Mouse (Mus musculus) liver, embryonic 14.5 days (tissue): Measurements from ENCODE around the gene Hacd2. TPM values are rescaled to one million over a fixed set of nuclear protein-coding genes. Genes with fewer than 3 reads are reported as not detected.

Experiments
- ATAC-seq: fragments of 200-750 bp; cut with Nextera tagmentation; 2 replicates; pipeline ENCODE4 v1.8.0; 2017; ENCODE audit warnings: moderate number of reproducible peaks, mild to moderate bottlenecking, moderate library complexity; ENCODE audit not compliant: insufficient read depth
- DNase-seq, 3 experiments: peaks; one replicate each; pipeline ENCODE4 v3.0.0-alpha.2; 2012 to 2013; ENCODE audit warnings: low read depth in 3 of 3, low spot score in 3 of 3
- H3K27ac ChIP-seq: fragments of 300-500 bp; sonication (generic); 2 replicates; pipeline ENCODE4 v1.5.1; 2014; ENCODE audit warnings: moderate library complexity, mild to moderate bottlenecking, control low read depth, inconsistent platforms
- H3K27me3 ChIP-seq: fragments of 300-500 bp; sonication (generic); 2 replicates; pipeline ENCODE4 v1.6.1; 2014; ENCODE audit warnings: mild to moderate bottlenecking, low read length, moderate library complexity; ENCODE audit not compliant: control insufficient read depth, insufficient read depth
- H3K36me3 ChIP-seq: fragments of 300-500 bp; sonication (generic); replicated peaks from 2 replicates; pipeline ENCODE4 v1.6.1; 2014; ENCODE audit warnings: low read depth; ENCODE audit not compliant: control insufficient read depth, insufficient read depth
- H3K4me1 ChIP-seq, 2 experiments: fragments of 200-500 bp in 1 of 2; fragments of 300-500 bp in 1 of 2; sonication (generic) in 1 of 2; replicated peaks; 2 replicates each; pipeline ENCODE4 v1.6.1; 2012 to 2014; ENCODE audit warnings: antibody characterized with exemption in 1 of 2, inconsistent platforms in 1 of 2, low read length in 1 of 2; ENCODE audit not compliant: control insufficient read depth in 2 of 2, insufficient read depth in 2 of 2
- H3K4me2 ChIP-seq: fragments of 300-500 bp; sonication (generic); 2 replicates; pipeline ENCODE4 v1.6.1; 2014; ENCODE audit warnings: low read depth, mild to moderate bottlenecking, control low read depth, moderate library complexity
- H3K4me3 ChIP-seq, 2 experiments: fragments of 200-500 bp in 1 of 2; fragments of 300-500 bp in 1 of 2; sonication (generic) in 1 of 2; 2 replicates each; pipeline ENCODE4 v1.5.1; 2012 to 2014; ENCODE audit warnings: low read depth in 2 of 2, low read length in 2 of 2, mild to moderate bottlenecking in 2 of 2, control low read depth in 1 of 2, inconsistent platforms in 1 of 2, moderate library complexity in 1 of 2; ENCODE audit not compliant: insufficient read depth in 1 of 2
- H3K9ac ChIP-seq: fragments of 300-500 bp; sonication (generic); replicated peaks from 2 replicates; pipeline ENCODE4 v1.6.1; 2014; ENCODE audit warnings: mild to moderate bottlenecking, control low read depth, moderate library complexity
- H3K9me3 ChIP-seq: fragments of 300-500 bp; sonication (generic); 2 replicates; pipeline ENCODE4 v1.6.1; 2016; ENCODE audit warnings: low read length, mixed read lengths; ENCODE audit not compliant: control insufficient read depth
- CTCF ChIP-seq: IDR thresholded peaks from 2 replicates; pipeline ENCODE4 v1.5.1; 2016; ENCODE audit warnings: antibody characterized with exemption, low read depth, control low read depth
- EP300 ChIP-seq: IDR thresholded peaks from 2 replicates; pipeline ENCODE4 v1.6.1; 2016; ENCODE audit warnings: antibody characterized with exemption, low read depth
- WGBS: fragments of 180-500 bp; shearing (Covaris S2); extraction: QIAGEN DNeasy Blood & Tissue Kit; methylation state at CpG from one replicate; pipeline ENCODE4 v1.1.7; 2014; ENCODE audit not compliant: insufficient replicate concordance; 5-methylcytosine and 5-hydroxymethylcytosine counted together
- polyA plus RNA-seq, 2 experiments: library from polyadenylated mRNA; depleted of rRNA in 1 of 2; stranded (reverse) in 1 of 2; unstranded in 1 of 2; fragments of >200 nt; fragmentation: Nextera tagmentation in 1 of 2; extraction: Ambion mirVana in 1 of 2; gene quantifications; 2 replicates each; pipeline versions ENCODE4 v1.2.1 to v1.2.3; 2012 to 2014

Gene Hacd2
- polyA plus RNA-seq, 2 experiments: 33.4 to 55.5 TPM

GRCm38 (mm10) chr16:35051066-35051465, 28.8 kb downstream of the Hacd2 start:
- Histone ChIP-seq H3K4me1 (peaks cover 18 to 45% of the 10 kb centered on the region in 2 experiments), H3K27me3 (no peaks in the 10 kb centered on the region), H3K27ac (no peak overlapping the region), H3K36me3 (no peaks in the 10 kb centered on the region; the same call in 1 of the 2 replicates), H3K9me3 (no peaks in the 10 kb centered on the region), H3K4me3 (no peak overlapping the region), H3K9ac (no peak overlapping the region), H3K4me2 (no peak overlapping the region)
- 70% methylated on average over 5 of the region's 5 CpGs for WGBS
- DNase-seq: no peak
- no peak for ATAC-seq
- TF ChIP-seq CTCF (no peak), EP300 (no peak)

GRCm38 (mm10) chr16:35052191-35052590, 30.0 kb downstream of the Hacd2 start:
- Histone ChIP-seq H3K9ac (no peak overlapping the region), H3K36me3 (no peaks in the 10 kb centered on the region; the same call in 1 of the 2 replicates), H3K27ac (no peak overlapping the region), H3K4me3 (no peak overlapping the region), H3K4me2 (no peak overlapping the region), H3K4me1 (peaks cover 18 to 43% of the 10 kb centered on the region in 2 experiments), H3K27me3 (no peaks in the 10 kb centered on the region), H3K9me3 (no peaks in the 10 kb centered on the region)
- 76% methylated on average over 1 of the region's 1 CpGs for WGBS
- TF ChIP-seq CTCF (no peak), EP300 (no peak)
- DNase-seq: no peak
- no peak for ATAC-seq

DNA sequence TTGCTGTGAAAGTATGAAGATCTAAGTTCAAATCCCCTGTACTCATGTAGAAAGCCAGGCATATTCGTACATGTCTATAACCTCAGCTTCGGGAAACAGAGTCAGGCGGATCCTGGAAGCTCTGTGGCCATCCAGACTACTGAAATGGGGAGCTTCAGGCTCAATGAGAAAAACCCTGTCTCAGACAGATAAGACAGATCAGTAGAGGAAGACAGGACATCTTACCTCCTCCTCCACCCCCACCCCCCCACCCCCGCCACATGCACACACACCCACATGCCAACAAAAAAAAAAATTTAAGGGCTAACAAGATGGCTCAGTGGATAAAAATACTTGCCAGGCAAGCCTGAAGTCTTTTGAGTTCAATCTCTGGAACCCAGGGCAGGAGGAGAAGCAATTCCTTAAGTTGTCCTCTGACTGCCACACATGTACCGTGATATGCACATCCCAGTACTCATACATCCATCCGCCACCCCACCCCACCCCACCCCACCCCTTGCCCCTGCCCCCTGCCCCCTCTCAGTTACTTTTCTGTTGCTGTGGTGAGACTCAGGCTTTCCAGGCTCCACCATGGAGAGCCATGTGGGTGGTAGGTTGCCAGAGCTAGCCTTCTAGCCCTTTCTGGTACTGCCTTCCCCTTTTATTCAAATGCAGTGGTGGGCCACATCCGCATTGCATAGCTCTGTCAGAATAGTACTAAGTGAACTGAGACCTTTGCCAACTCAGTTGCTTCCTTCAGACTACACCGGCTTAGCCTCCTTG, 32.4 kb downstream of the Hacd2 start:
- Histone ChIP-seq H3K4me3 (no peak overlapping the region), H3K27me3 (no peaks in the 10 kb centered on the region), H3K27ac (peak overlapping the region; percentile 20), H3K4me1 (peaks cover 18 to 36% of the 10 kb centered on the region in 2 experiments), H3K36me3 (no peaks in the 10 kb centered on the region; the same call in 1 of the 2 replicates), H3K4me2 (peak overlapping the region; percentile 41), H3K9ac (no peak overlapping the region; the same call in 1 of the 2 replicates), H3K9me3 (no peaks in the 10 kb centered on the region)
- DNase-seq (peak in 2 of 3 experiments; percentile 20 to 31), ATAC-seq (peak; percentile 89)
- 35% methylated on average over 8 of the region's 8 CpGs for WGBS
- TF ChIP-seq EP300 (no peak), CTCF (no peak)

DNA sequence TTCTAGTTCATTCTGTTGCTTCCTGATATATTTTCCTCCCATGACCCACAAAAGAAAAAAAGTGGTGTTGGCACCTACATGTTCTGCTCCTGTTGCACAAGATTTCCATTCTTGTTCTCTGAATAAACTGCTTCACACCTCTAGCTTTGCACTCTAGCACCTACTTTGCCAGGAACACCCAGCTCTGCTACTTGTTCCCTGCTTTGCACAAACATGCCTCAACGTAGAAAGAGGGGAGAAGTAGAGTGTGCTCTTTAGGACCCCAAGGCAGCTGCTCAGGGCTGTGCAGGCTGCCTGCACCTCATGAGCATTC, 32.9 kb downstream of the Hacd2 start:
- Histone ChIP-seq H3K4me3 (no peak overlapping the region), H3K9me3 (no peaks in the 10 kb centered on the region), H3K27ac (peak overlapping the region; percentile 14), H3K27me3 (no peaks in the 10 kb centered on the region), H3K4me1 (peaks cover 18 to 36% of the 10 kb centered on the region in 2 experiments), H3K4me2 (peak overlapping the region; percentile 41; the same call in 1 of the 2 replicates), H3K9ac (no peak overlapping the region), H3K36me3 (no peaks in the 10 kb centered on the region; the same call in 1 of the 2 replicates)
- WGBS: 67% methylated on average over 1 of the region's 1 CpGs
- TF ChIP-seq CTCF (no peak), EP300 (no peak)
- no peak for ATAC-seq
- no peak for DNase-seq

- Histone ChIP-seq H3K4me3 (no peak overlapping the region), H3K27ac (no peak overlapping the region), H3K4me1 (peaks cover 18 to 36% of the 10 kb centered on the region in 2 experiments), H3K36me3 (no peaks in the 10 kb centered on the region), H3K9ac (no peak overlapping the region), H3K4me2 (no peak overlapping the region), H3K27me3 (no peaks in the 10 kb centered on the region), H3K9me3 (no peaks in the 10 kb centered on the region)
- DNase-seq (no peak), ATAC-seq (no peak)
- WGBS: 70% methylated on average over 1 of the region's 1 CpGs
- no peak for TF ChIP-seq EP300
- TF ChIP-seq CTCF: no peak
These were observed 33.6 kb downstream of the Hacd2 start for GRCm38 (mm10) chr16:35055861-35056260.
